Mouse (Mus musculus) lung, adult 2 months (tissue): ENCODE results near the gene Mkln1.

Experiments
- CTCF ChIP-seq: fragments of 200-500 bp; IDR thresholded peaks from 2 replicates; pipeline ENCODE4 v1.5.1; 2011; ENCODE audit warnings: mild to moderate bottlenecking, low read length, control low read depth; ENCODE audit not compliant: insufficient read depth
- POLR2A ChIP-seq: fragments of 200-500 bp; IDR thresholded peaks from 2 replicates; pipeline ENCODE4 v1.6.1; 2011; ENCODE audit warnings: low read depth, mild to moderate bottlenecking, control low read depth, low read length, borderline replicate concordance; ENCODE audit errors: extremely low read depth

DNA sequence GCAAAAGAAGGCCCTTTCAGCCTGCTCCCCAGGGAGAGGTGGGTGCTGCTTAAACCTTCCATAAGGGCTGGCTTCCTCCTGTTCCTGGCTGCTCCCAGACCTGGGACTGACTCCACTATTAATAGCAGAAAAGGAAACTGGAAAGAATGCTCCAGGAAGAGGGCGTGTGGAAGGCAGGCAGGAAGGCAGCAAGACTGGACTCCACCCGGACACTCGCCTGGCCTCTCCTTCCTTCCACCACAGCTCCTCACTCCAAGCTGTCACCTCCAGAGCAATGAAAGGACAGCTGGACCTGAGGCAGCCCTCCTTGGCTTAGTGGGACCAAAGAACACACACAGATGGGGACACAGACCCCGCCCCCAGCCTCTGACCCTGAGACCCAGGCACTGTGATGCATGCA is 145.8 kb downstream of the Mkln1 start:
- TF ChIP-seq CTCF (no peak), POLR2A (no peak)
